21 mouse cellular contexts compared by ENCODE assay signal in the genomic region with DNA sequence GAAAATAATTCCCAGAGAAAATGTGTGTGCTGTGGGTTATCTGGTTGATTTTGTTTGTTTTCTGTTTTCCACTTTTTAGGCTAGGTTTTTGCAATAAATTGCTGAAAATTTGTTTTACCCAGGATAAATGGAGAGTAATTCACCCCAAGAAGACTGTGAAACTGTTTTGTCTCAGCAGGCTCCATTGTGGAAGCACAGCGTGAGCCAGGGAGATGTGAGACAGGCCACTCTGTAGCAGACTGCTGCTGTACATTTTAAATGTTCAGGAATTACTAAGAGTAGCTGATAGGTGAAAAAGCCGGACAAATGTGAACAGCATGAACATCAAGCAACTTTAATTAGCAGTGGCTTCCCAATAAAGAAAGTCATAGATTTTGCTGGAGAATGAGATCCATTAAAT.
A peak's percentile ranks its signal among the peaks of the same experiment; 100 is the strongest.
DNase-seq lines count a peak whose midpoint lies in the region; ATAC-seq and TF ChIP-seq lines count a peak whose summit lies in the region.
"Had no signal": no experiment of that assay in that cellular context is flagged by ENCODE, and none has a peak within 500 bp of the region (broad histone marks: within the 10 kb centered on the region; RNA-seq: fewer than 3 reads in every experiment).

No protein-coding gene starts in this region.

- H3K9ac ChIP-seq in forebrain, embryonic 14.5 days (ENCODE audit: low read length), result no peak overlapping the region
- no peak overlapping the region for H3K9ac ChIP-seq in forebrain, postnatal 0 days
- H3K9ac ChIP-seq in neural tube, embryonic 11.5 days (ENCODE audit: low read length), result no peak overlapping the region
- H3K9ac ChIP-seq: embryonic facial prominence, embryonic 12.5 days; forebrain, embryonic 13.5 days had no signal

- H3K4me2 ChIP-seq in forebrain, embryonic 14.5 days (ENCODE audit: low read length), result no peak overlapping the region
- no peak overlapping the region for H3K4me2 ChIP-seq in forebrain, postnatal 0 days (ENCODE audit: low read depth)
- no peak overlapping the region for H3K4me2 ChIP-seq in neural tube, embryonic 11.5 days (ENCODE audit: low read depth)
- H3K4me2 ChIP-seq: embryonic facial prominence, embryonic 12.5 days; forebrain, embryonic 13.5 days had no signal

- no peaks in the 10 kb centered on the region for H3K27me3 ChIP-seq in forebrain, embryonic 14.5 days (replicated peaks; ENCODE audit: control insufficient read depth, insufficient read depth, low read length)
- no peaks in the 10 kb centered on the region for H3K27me3 ChIP-seq in forebrain, postnatal 0 days (ENCODE audit: insufficient read depth, low read length)
- no peaks in the 10 kb centered on the region for H3K27me3 ChIP-seq in neural tube, embryonic 11.5 days (ENCODE audit: control insufficient read depth, insufficient read depth, low read length)
- H3K27me3 ChIP-seq in thymus, adult 2 months (ENCODE audit: control insufficient read depth, insufficient read depth, low read length), result no peaks in the 10 kb centered on the region
- H3K27me3 ChIP-seq: CH12.LX; embryonic facial prominence, embryonic 12.5 days; forebrain, embryonic 13.5 days; Patski had no signal

- peak; percentile 22 for DNase-seq in forebrain, embryonic 14.5 days (ENCODE audit: low spot score)
- DNase-seq in forebrain, postnatal 0 days, result no peak
- DNase-seq in neural tube, embryonic 11.5 days (ENCODE audit: low spot score), result no peak
- no peak for DNase-seq in neural tube, embryonic 10.5 days (ENCODE audit: extremely low spot score, low spot score)
- no peak for DNase-seq in thymus, adult 2 months
- DNase-seq: adrenal gland, adult 8-10 months; adrenal gland, postnatal 14 days; adrenal gland, postnatal 36 days; B cell, adult 2 months; cerebellum, adult 11-12 months; cerebellum, adult 9-10 months; cerebellum, postnatal 10 days; cerebellum, postnatal 25 days had no signal

- H3K4me3 ChIP-seq in forebrain, embryonic 14.5 days (ENCODE audit: low read depth, low read length), result no peak overlapping the region
- H3K4me3 ChIP-seq in forebrain, postnatal 0 days (ENCODE audit: low read depth, low read length), result no peak overlapping the region
- no peak overlapping the region for H3K4me3 ChIP-seq in neural tube, embryonic 11.5 days (ENCODE audit: low read depth, low read length)
- no peak overlapping the region for H3K4me3 ChIP-seq in thymus, adult 2 months (ENCODE audit: control insufficient read depth, insufficient read depth, low read length)
- H3K4me3 ChIP-seq: embryonic facial prominence, embryonic 10.5 days; embryonic facial prominence, embryonic 12.5 days; forebrain, embryonic 13.5 days had no signal

- no peak for TF ChIP-seq CTCF in forebrain, postnatal 0 days (IDR thresholded peaks at IDR 0.05; ENCODE audit: low read depth)
- TF ChIP-seq CTCF in thymus, adult 2 months (IDR thresholded peaks at IDR 0.05; ENCODE audit: borderline replicate concordance, control insufficient read depth, extremely low read depth, insufficient read depth, low read length, poor library complexity), result no peak

- no peak for TF ChIP-seq POLR2A in thymus, adult 2 months (IDR thresholded peaks at IDR 0.05; ENCODE audit: control insufficient read depth, extremely low read depth, insufficient read depth, low read length, poor library complexity)

- H3K27ac ChIP-seq in forebrain, embryonic 14.5 days (ENCODE audit: low read depth, low read length), result no peak overlapping the region
- no peak overlapping the region for H3K27ac ChIP-seq in forebrain, postnatal 0 days (ENCODE audit: low read depth, low read length)
- no peak overlapping the region for H3K27ac ChIP-seq in neural tube, embryonic 11.5 days (ENCODE audit: low read depth, low read length)
- no peak overlapping the region for H3K27ac ChIP-seq in thymus, adult 2 months (ENCODE audit: control insufficient read depth, insufficient read depth, low read length)
- H3K27ac ChIP-seq: embryonic facial prominence, embryonic 10.5 days; embryonic facial prominence, embryonic 12.5 days; forebrain, embryonic 13.5 days had no signal

- no peaks in the 10 kb centered on the region for H3K4me1 ChIP-seq in forebrain, embryonic 14.5 days (ENCODE audit: control insufficient read depth, insufficient read depth, low read length)
- no peaks in the 10 kb centered on the region for H3K4me1 ChIP-seq in forebrain, postnatal 0 days (ENCODE audit: insufficient read depth)
- H3K4me1 ChIP-seq in neural tube, embryonic 11.5 days (ENCODE audit: control insufficient read depth, insufficient read depth, low read length), result no peaks in the 10 kb centered on the region
- H3K4me1 ChIP-seq in thymus, adult 2 months (replicated peaks; ENCODE audit: control insufficient read depth, insufficient read depth, low read length), result no peaks in the 10 kb centered on the region
- H3K4me1 ChIP-seq: embryonic facial prominence, embryonic 10.5 days; embryonic facial prominence, embryonic 12.5 days had no signal

- WGBS in forebrain, embryonic 14.5 days, result 36% methylated on average over 2 of the region's 2 CpGs
- 38% methylated on average over 2 of the region's 2 CpGs for WGBS in forebrain, postnatal 0 days
- WGBS in neural tube, embryonic 11.5 days, result 39% methylated on average over 2 of the region's 2 CpGs
- 92% methylated on average over 2 of the region's 2 CpGs for WGBS in thymus, adult 2 months

- H3K36me3 ChIP-seq in forebrain, embryonic 14.5 days (ENCODE audit: control insufficient read depth, insufficient read depth, low read length), result no peaks in the 10 kb centered on the region
- no peaks in the 10 kb centered on the region for H3K36me3 ChIP-seq in forebrain, postnatal 0 days (ENCODE audit: insufficient read depth)
- H3K36me3 ChIP-seq in neural tube, embryonic 11.5 days (ENCODE audit: control insufficient read depth, insufficient read depth, low read length), result no peaks in the 10 kb centered on the region
- H3K36me3 ChIP-seq in thymus, adult 2 months (ENCODE audit: control insufficient read depth, insufficient read depth, low read length), result no peaks in the 10 kb centered on the region
- H3K36me3 ChIP-seq: embryonic facial prominence, embryonic 10.5 days; embryonic facial prominence, embryonic 12.5 days; G1E had no signal

- no peak for ATAC-seq in forebrain, embryonic 14.5 days
- no peak for ATAC-seq in forebrain, postnatal 0 days
- 0 out of 2 replicates have a peak, but pooled peaks have one; percentile 31 for ATAC-seq in neural tube, embryonic 11.5 days (ENCODE audit: insufficient read depth, low FRiP score, low TSS enrichment)
- ATAC-seq: activated CD4-positive, CD25-positive, alpha-beta regulatory T cell, adult 4 months; CD4-positive, CD25-positive, alpha-beta regulatory T cell, adult 4 months; forebrain, embryonic 13.5 days; Patski had no signal

- no peaks in the 10 kb centered on the region for H3K9me3 ChIP-seq in forebrain, embryonic 14.5 days (replicated peaks; ENCODE audit: control insufficient read depth, low read length)
- no peaks in the 10 kb centered on the region for H3K9me3 ChIP-seq in forebrain, postnatal 0 days (ENCODE audit: low read length)
- no peaks in the 10 kb centered on the region for H3K9me3 ChIP-seq in neural tube, embryonic 11.5 days (ENCODE audit: control insufficient read depth, low read length)
- H3K9me3 ChIP-seq: embryonic facial prominence, embryonic 10.5 days; embryonic facial prominence, embryonic 12.5 days; forebrain, embryonic 13.5 days had no signal
